Mouse (Mus musculus) cortical plate, adult 2 months (tissue): ENCODE measurements at regions not wholly inside any gene's neighbourhood (a gene's known extent, or its start where the extent isn't known, plus 50 kb on each side); places are given as distances from the start of the nearest gene placed in this dataset.

ENCODE experiments used
- CTCF ChIP-seq: fragments of 200-500 bp; IDR thresholded peaks from 2 replicates; pipeline ENCODE4 v1.5.1; 2011; ENCODE audit warnings: mild to moderate bottlenecking, control low read depth, low read length; ENCODE audit not compliant: insufficient read depth; ENCODE audit errors: extremely low read depth
- POLR2A ChIP-seq: fragments of 200-500 bp; IDR thresholded peaks from 2 replicates; pipeline ENCODE4 v1.6.1; 2011; ENCODE audit warnings: mild to moderate bottlenecking, low read length, control low read depth; ENCODE audit not compliant: insufficient read depth; ENCODE audit errors: extremely low read depth

DNA sequence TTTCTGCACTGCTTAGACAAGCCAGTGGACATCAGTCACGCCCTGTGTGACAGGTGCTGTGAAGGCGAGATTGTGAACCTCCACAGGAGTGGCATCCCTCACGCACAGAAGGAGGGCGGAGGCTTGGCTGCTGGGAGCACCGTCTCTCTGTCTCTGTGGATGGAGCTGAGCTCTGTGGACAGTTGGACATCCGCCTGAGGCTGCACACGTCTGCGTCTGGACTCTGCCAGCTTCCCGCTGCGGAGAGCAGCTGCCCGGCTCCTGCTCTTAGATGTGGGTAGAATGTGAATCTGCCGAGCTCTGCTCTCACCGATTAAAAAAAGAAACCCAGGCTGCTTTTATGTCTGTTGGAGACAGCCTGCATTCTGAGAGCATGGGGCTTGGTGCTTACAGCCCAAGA, 387.1 kb upstream of the Myt1l start:
- TF ChIP-seq POLR2A, result 0 out of 2 replicates have a peak, but pooled peaks have one; percentile 14
- no peak for TF ChIP-seq CTCF
